Mouse (Mus musculus) lung, postnatal 0 days (tissue): ENCODE results near the gene Mark2. TPM values are rescaled to one million over a fixed set of nuclear protein-coding genes. Genes with fewer than 3 reads are reported as not detected.

ENCODE experiments used
- ATAC-seq: fragments of 200-750 bp; cut with Nextera tagmentation; 2 replicates; pipeline ENCODE4 v1.8.0; 2017; ENCODE audit warnings: moderate library complexity
- DNase-seq: peaks from one replicate; pipeline ENCODE4 v3.0.0-alpha.2; 2016; ENCODE audit warnings: low spot score
- H3K27ac ChIP-seq: fragments of 300-500 bp; sonication (generic); 2 replicates; pipeline ENCODE4 v1.5.1; 2014; ENCODE audit warnings: antibody characterized with exemption, mild to moderate bottlenecking, low read length, mixed read lengths
- H3K27me3 ChIP-seq: fragments of 300-500 bp; sonication (generic); replicated peaks from 2 replicates; pipeline ENCODE4 v1.6.1; 2014; ENCODE audit warnings: low read length, mixed read lengths; ENCODE audit not compliant: insufficient read depth
- H3K36me3 ChIP-seq: fragments of 300-500 bp; sonication (generic); 2 replicates; pipeline ENCODE4 v1.6.1; 2014; ENCODE audit warnings: low read length, mixed read lengths; ENCODE audit not compliant: insufficient read depth
- H3K4me1 ChIP-seq: fragments of 300-500 bp; sonication (generic); 2 replicates; pipeline ENCODE4 v1.6.1; 2014; ENCODE audit warnings: antibody characterized with exemption, low read depth, low read length, mixed read lengths; ENCODE audit not compliant: insufficient read depth
- H3K4me2 ChIP-seq: fragments of 300-500 bp; sonication (generic); replicated peaks from 2 replicates; pipeline ENCODE4 v1.6.1; 2014; ENCODE audit warnings: low read depth, mild to moderate bottlenecking, low read length, moderate library complexity, mixed read lengths
- H3K4me3 ChIP-seq: fragments of 300-500 bp; sonication (generic); 2 replicates; pipeline ENCODE4 v1.5.1; 2014; ENCODE audit warnings: low read depth, low read length
- H3K9ac ChIP-seq: fragments of 300-500 bp; sonication (generic); replicated peaks from 2 replicates; pipeline ENCODE4 v1.6.1; 2014; ENCODE audit warnings: low read depth, mild to moderate bottlenecking
- H3K9me3 ChIP-seq: fragments of 300-500 bp; sonication (generic); 2 replicates; pipeline ENCODE4 v1.6.1; 2016; ENCODE audit warnings: low read length, mixed read lengths
- CTCF ChIP-seq: IDR thresholded peaks from 2 replicates; pipeline ENCODE4 v1.5.1; 2016; ENCODE audit warnings: antibody characterized with exemption, mild to moderate bottlenecking
- EP300 ChIP-seq: IDR thresholded peaks from 2 replicates; pipeline ENCODE4 v1.6.1; 2016; ENCODE audit warnings: antibody characterized with exemption, mild to moderate bottlenecking, control low read depth
- WGBS: fragments of 180-500 bp; shearing (Covaris S2); extraction: QIAGEN DNeasy Blood & Tissue Kit; methylation state at CpG from one replicate; pipeline ENCODE4 v1.1.7; 2014; 5-methylcytosine and 5-hydroxymethylcytosine counted together
- polyA plus RNA-seq: library from polyadenylated mRNA; unstranded; fragments of >200 nt; fragmentation: Nextera tagmentation; extraction: Ambion mirVana; gene quantifications from 2 replicates; pipeline ENCODE4 v1.2.1, GENCODE M21; 2015

Gene Mark2
- polyA plus RNA-seq, 1 experiment from 2014 or later = 29.8 TPM

DNA sequence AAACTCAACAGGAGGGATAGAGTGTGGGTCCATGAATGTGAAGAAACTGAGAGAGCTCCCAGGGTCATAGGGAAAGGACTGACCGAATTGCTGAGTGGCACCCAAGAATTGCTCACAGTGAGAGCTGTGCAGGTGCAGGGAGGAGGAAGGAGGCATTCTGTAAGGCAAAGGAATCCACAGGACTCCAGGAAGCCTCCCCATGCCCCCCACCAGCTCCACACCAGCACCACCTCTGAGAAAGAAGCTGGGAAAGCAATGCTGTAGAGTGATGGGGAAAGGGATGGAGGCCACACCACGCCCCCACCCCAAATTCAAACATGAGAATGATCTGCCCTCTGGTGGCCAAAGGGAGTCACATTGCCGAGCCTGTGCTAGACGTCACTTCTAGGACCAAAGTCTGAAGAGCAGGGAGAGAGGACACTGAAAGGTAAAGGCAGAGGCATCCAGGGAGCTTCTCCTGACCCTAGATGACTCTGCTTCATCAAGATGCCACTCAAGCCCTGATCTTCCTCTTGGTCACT, 3.6 kb upstream of the Mark2 start:
- no peak overlapping the region for H3K9ac ChIP-seq
- H3K36me3 ChIP-seq = no peaks in the 10 kb centered on the region
- ATAC-seq (no peak), DNase-seq (peak; percentile 61)
- TF ChIP-seq EP300 = no peak
- peak; percentile 89 for TF ChIP-seq CTCF
- no peaks in the 10 kb centered on the region for H3K27me3 ChIP-seq
- H3K4me1 ChIP-seq = 0 out of 2 replicates have a peak, but pooled peaks cover 2% of the 10 kb centered on the region
- H3K27ac ChIP-seq = no peak overlapping the region
- WGBS = 22% methylated on average over 4 of the region's 4 CpGs
- H3K4me2 ChIP-seq = no peak overlapping the region
- H3K4me3 ChIP-seq = no peak overlapping the region
- no peaks in the 10 kb centered on the region for H3K9me3 ChIP-seq

DNA sequence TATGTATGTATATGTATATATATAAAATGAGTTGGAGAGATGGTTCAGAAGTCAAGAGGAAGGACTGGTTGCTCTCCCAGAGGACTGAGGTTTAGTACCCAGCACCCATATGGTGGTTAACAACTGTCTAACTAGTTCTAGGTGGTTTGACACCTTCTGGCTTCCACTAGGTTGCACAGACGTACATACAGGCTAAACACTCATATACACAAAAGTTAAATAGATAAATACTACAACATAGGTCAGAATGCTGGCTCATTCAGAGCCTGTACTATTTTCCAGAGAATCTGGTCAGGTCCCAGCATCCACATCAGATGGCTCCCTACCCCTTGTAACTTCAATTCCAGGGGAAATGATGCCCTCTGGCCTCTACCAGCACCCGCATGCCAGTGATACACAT, 986 bp upstream of the Mark2 start:
- H3K4me2 ChIP-seq = no peak overlapping the region
- H3K27ac ChIP-seq = no peak overlapping the region
- H3K4me3 ChIP-seq = no peak overlapping the region
- peaks cover 18% of the 10 kb centered on the region; the same call in 1 of the 2 replicates for H3K4me1 ChIP-seq
- no peaks in the 10 kb centered on the region for H3K9me3 ChIP-seq
- TF ChIP-seq EP300 = no peak
- TF ChIP-seq CTCF = no peak
- H3K36me3 ChIP-seq = no peaks in the 10 kb centered on the region
- no peak overlapping the region for H3K9ac ChIP-seq
- H3K27me3 ChIP-seq = no peaks in the 10 kb centered on the region
- ATAC-seq (no peak), DNase-seq (no peak)
- 70% methylated on average over 2 of the region's 2 CpGs for WGBS

DNA sequence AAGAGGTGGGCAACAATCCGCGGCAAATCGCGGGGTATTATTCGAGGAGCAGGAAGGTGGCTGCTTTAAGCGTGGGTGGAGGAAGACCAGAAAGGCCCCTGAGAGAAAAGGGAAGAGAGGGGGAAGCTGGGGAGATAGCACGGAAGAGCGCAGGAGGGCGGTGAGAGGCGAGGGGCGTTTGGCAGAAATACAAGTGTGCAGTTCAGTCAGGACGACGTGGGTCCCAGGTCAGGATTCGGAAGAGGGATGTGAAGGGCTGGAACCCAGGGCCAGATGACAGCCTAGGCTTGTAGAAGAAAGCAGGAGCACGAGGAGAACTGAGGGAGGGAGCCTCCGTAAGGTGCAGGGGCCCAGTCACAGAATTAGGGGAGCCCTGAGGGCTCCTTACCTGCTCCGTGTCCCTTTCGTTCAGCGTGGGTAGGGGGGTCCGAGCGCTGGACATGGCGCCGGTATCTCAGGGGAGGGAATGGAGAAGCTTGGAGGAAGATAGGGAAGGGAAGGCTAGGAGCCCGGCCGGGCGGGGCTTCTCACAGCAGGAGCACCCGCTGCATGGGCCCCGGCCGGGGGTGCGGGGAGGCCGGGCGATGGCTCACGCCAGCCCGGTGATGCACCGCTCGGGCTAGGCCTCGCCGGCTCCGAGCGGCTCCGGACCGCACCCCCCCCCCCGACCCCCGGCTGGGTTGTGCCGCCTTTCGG, 732 bp downstream of the Mark2 start:
- DNase-seq (peak; percentile 38), ATAC-seq (peak; percentile 65)
- Histone ChIP-seq H3K27ac (peak overlapping the region; percentile 90), H3K9ac (peak overlapping the region; percentile 86), H3K4me1 (peaks cover 26% of the 10 kb centered on the region; the same call in 1 of the 2 replicates), H3K4me3 (peak overlapping the region; percentile 72), H3K36me3 (no peaks in the 10 kb centered on the region), H3K27me3 (no peaks in the 10 kb centered on the region), H3K4me2 (peak overlapping the region; percentile 90), H3K9me3 (no peaks in the 10 kb centered on the region)
- no peak for TF ChIP-seq CTCF
- no peak for TF ChIP-seq EP300
- WGBS = 1% methylated on average over 24 of the region's 46 CpGs

DNA sequence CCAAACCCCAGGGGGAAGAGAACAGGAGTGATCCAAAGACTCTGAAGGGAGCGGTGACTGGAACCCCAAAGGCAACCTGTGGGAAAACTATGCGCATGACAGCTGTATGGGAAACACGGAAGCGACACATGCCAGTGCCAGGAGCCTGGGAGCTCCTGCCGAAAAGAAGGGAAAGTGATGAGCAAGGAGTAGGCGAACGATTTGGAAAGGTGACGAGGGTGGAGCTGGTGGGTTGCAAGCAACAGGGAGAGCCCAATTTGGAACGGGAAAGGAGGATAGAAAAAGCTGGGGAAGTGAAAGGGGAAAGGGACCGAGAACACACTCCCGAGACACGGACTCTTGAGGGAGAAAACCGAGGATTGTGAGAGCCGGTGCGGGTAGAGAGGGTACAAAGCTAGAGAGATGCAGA, 1.3 kb downstream of the Mark2 start:
- no peaks in the 10 kb centered on the region for H3K36me3 ChIP-seq
- H3K27me3 ChIP-seq = no peaks in the 10 kb centered on the region
- H3K4me3 ChIP-seq = peak overlapping the region; percentile 72
- ATAC-seq (no peak), DNase-seq (no peak)
- no peak for TF ChIP-seq CTCF
- TF ChIP-seq EP300 = no peak
- peak overlapping the region; percentile 90 for H3K27ac ChIP-seq
- peak overlapping the region; percentile 86 for H3K9ac ChIP-seq
- peak overlapping the region; percentile 90 for H3K4me2 ChIP-seq
- peaks cover 26% of the 10 kb centered on the region; the same call in 1 of the 2 replicates for H3K4me1 ChIP-seq
- 1% methylated on average over 15 of the region's 15 CpGs for WGBS
- H3K9me3 ChIP-seq = no peaks in the 10 kb centered on the region

DNA sequence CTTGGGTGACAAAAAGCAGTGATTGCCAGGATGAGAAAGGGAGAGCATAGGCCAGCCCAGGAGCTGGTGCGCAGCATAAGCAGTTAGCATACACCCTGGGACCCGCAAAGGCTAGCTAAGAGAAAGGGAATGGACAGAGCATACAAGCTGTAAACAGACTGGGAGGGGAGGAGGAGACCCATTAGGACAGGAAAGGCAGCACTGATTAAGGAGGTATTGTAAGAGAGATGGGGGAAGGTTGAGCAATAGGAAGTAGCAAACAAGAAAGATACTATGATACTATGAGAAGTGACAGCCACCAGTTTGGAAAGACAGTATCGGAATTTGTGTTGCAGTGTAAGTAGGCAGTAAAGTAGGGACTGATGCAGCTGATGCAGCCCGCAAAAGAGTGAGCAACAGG, 1.8 kb downstream of the Mark2 start:
- no peaks in the 10 kb centered on the region for H3K27me3 ChIP-seq
- peak overlapping the region; percentile 90 for H3K4me2 ChIP-seq
- no peaks in the 10 kb centered on the region for H3K9me3 ChIP-seq
- peaks cover 26% of the 10 kb centered on the region; the same call in 1 of the 2 replicates for H3K4me1 ChIP-seq
- H3K27ac ChIP-seq = peak overlapping the region; percentile 90
- TF ChIP-seq CTCF = no peak
- TF ChIP-seq EP300 = no peak
- H3K4me3 ChIP-seq = peak overlapping the region; percentile 72
- H3K36me3 ChIP-seq = no peaks in the 10 kb centered on the region
- 15% methylated on average over 4 of the region's 4 CpGs for WGBS
- DNase-seq (peak; percentile 58), ATAC-seq (no peak)
- H3K9ac ChIP-seq = peak overlapping the region; percentile 86

DNA sequence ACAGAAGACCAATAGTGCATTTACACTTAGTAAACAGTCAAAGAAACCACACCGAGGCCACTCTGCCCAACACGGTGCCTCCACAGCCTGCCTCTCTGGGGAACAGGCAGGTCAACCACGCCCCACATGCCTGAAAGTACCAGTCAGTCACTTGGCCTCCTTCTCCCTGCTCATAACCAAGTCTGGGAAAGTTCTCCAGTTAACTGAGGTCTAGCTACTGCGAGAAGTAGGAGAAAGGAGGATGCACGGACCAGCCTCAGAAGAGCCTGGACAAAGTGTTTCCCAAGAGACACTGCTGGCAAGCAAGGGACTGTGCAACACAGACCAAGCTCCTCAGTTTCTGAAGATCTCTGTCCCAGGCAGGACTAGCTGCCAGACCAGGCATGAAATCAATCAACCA, 2.6 kb downstream of the Mark2 start:
- TF ChIP-seq EP300 (no peak), CTCF (no peak)
- peak overlapping the region; percentile 86 for H3K9ac ChIP-seq
- peak overlapping the region; percentile 90 for H3K4me2 ChIP-seq
- peak overlapping the region; percentile 65 for H3K27ac ChIP-seq
- H3K4me1 ChIP-seq = peaks cover 26% of the 10 kb centered on the region; the same call in 1 of the 2 replicates
- no peaks in the 10 kb centered on the region for H3K36me3 ChIP-seq
- no peaks in the 10 kb centered on the region for H3K9me3 ChIP-seq
- WGBS = 28% methylated on average over 5 of the region's 5 CpGs
- DNase-seq (peak; percentile 79), ATAC-seq (no peak)
- no peaks in the 10 kb centered on the region for H3K27me3 ChIP-seq
- H3K4me3 ChIP-seq = peak overlapping the region; percentile 72; the same call in 1 of the 2 replicates
